Mouse (Mus musculus) layer of hippocampus, adult 18-20 months (tissue): ENCODE measurements around the gene Mrgprh. TPM values are rescaled to one million over a fixed set of nuclear protein-coding genes. Genes with fewer than 3 reads are reported as not detected.

ENCODE experiments used
- DNase-seq, 2 experiments: peaks; one replicate each; pipeline ENCODE4 v3.0.0; 2022; ENCODE audit warnings: low spot score in 2 of 2
- long read RNA-seq: library from polyadenylated mRNA; stranded (forward); transcript quantifications from one replicate; pipeline ENCODE4 v2.0.0, GENCODE M21; 2021
- total RNA-seq, 2 experiments: library from RNA; stranded (reverse); gene quantifications; 2 replicates each; pipeline ENCODE4 v1.2.3; 2021

Gene Mrgprh
- total RNA-seq, result not detected
- long read RNA-seq, result 0 reads

DNA sequence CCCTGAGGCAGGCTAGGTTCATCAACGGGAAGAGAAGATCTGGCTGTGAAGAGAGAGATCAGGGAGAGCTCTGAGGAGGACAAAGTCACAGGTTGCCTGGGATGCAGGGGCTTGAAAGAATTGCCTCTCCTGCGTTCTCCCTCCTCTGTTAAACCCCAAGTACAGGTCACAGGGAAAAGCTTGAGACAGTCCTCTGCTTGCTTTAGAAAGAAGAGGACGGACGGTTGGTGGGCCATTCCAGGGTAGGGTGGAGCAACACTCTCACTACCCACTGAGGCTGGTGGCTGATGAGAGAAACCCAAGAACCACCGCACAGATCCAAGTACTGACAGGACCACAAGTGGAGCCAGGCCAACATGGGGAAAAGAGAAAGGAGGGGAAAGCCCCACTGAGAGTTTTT lies at the start of gene Mrgprh:
Gene Mrgprh, plus strand, starts transcription at position 301 of the 400 bp plus-strand sequence.
- DNase-seq, result no peak

DNA sequence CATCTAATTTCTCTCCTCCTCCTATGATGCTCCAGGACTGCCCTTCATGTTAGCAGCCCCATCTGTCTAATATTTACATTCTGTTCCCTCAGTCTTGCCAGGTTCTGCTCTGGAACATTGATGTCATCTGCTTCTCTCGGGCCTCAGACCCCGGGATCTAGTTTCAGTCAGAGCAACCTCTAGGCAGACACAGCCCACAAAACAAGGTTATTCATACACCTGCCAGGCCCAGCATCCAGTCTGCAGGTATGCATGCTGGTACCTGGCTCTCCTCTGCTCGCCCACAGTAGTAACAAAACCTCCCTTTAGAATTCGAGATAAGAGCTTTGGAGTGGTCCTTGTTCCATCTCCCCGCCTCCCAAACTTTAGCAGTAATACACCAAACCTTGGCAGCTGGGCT lies 45.5 kb upstream of the Mrgprh start:
- DNase-seq, result no peak

DNA sequence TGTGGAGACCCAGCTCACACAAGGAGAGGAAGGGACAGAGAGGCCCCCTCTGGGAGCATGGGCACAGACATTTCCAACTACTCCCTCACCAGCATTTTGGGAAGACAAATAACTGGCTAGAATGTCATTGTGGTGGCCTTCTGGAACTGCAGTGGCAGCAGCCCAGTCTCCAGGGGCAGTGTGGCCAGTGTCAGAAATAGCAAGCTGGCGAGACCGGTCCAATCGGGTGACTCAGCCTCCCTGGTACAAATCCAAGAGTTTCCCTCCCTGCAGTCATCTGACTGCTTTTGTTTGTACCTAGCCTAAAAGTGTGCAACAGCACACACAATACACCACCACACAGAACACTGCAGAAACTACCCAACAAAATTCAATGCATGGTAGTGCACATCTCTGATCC lies 43.6 kb upstream of the Mrgprh start:
- no peak for DNase-seq

DNA sequence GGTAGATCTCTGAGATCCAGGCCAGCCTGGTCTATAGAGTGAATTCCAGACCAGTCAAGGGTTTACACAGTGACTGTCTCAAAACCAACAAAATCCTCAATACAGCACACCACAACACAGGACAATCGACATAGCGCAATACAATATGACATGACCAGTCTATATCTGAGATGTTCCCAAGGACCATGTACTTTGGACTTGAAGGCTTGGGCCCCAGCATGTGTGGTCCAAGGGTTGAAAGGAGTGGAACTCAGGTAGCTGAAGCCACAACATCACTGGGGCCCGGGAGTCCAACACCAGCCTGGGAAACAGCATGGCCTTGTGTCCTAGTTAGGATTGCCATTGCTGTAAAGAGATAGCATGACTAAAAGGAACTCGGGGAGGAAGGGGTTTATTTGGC lies 43.2 kb upstream of the Mrgprh start:
- DNase-seq, result no peak

DNA sequence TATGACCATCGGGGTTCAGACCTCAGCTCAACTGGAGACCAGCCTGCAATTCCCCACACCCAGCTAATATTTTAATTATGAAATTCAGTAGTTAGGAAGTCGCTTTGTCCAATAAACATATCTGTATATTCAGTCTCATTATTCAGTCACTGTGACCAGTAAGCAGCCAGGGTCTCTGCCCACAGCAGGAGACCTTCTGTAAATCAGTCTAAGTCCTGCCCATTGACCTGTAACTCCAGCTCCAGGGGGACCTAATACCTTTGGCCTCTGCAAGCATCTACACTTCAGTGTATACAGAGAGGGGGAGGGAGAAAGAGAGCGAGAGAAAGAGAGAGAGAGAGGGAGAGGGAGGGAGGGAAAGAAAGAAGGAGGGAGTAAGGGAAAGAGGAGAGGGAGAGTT lies 41.5 kb upstream of the Mrgprh start:
- no peak for DNase-seq

DNA sequence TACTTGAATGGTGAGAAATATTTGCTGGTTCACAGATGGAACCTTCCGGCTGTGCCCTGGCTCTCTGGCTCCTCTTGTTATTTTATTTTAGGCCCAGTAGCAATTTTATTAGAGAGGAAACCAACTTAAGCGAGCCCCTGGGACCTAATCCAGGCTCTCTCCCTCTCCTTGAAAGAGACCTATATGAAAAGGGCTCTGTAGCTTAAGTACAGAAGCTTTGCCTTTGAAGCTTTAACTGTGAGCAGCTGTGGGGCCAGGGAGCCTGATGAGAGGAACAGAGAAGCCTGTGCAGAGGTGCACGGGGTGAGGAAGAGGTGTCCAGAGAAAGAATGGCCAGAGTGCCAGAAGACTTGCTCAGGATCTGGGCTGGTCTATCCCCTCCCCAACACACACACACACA lies 41.0 kb upstream of the Mrgprh start:
- no peak for DNase-seq

DNA sequence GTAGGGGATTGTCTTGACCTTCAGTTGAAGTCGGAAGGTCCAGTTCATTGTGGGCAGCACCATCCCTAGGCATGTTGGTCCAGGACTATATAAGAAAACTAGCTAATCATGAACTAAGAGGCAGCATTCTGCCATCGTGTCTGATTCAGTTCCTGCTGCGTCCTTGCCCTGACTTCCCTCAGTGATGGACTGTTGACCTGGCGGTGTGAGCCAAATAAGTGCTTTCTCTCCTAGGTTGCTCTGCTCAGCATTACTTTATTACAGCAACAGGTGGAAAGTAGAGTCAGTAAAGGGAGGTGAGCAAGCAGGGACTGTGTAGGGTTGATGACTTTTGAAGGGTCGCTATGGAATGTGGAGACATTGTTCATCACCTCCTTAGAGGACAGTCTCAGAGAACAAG lies 40.1 kb upstream of the Mrgprh start:
- DNase-seq, result no peak

DNA sequence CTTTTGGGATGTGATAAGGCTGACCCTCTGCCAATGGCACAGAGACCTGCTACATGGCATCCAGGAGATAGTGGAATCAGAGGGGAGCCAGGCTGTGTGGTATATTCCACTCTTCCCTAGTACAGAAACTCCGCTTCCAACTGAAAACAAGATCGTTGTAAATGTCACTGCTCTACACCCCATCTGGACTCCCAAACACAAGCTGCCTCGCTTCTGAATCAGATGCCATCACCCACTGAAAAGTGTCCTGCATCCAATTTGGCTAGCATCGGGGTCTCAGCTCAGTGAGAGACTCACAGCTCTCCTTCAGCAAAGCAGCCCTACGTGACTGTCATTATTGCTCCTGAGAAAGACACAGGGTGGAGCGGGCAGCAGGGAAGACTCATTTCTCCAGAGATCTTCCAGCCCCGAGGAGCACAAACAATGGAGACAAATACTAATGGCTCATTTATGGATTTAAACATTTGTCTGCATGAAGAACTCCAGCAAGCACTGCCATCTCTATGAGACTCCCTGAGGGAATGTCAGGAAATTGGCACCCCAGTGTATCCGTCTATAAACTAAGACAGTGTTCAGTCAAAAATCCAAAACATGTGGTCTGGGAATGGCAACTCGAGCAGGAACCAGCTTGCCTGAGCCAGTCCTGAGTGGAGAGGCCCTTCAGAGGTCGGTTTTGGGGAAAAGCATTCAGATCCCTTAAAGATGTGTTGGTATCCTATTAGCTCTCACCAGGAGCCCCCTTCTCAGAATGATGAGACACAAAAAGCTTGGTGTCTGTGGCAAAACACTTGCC lies 36.2 kb upstream of the Mrgprh start:
- DNase-seq, result peak; percentile 86 to 93

DNA sequence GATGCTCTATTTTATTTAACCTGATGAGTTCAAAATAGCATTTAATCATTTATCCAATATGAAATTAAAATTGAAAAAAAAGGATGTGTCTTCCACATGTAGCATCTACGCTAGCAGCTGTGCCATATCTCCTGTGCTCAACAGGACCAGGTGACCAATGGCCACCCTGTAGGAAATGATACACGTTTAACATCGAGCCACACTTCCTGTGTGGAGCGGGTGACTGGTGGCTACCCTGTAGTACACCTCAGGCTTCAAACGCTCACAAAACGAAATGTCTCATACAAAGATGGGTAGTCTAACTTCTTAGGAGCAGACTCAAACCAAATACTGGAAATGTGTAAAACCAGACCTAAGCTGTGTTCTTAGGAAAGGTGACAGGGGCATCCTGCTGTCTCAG lies 32.0 kb upstream of the Mrgprh start:
- no peak for DNase-seq

DNA sequence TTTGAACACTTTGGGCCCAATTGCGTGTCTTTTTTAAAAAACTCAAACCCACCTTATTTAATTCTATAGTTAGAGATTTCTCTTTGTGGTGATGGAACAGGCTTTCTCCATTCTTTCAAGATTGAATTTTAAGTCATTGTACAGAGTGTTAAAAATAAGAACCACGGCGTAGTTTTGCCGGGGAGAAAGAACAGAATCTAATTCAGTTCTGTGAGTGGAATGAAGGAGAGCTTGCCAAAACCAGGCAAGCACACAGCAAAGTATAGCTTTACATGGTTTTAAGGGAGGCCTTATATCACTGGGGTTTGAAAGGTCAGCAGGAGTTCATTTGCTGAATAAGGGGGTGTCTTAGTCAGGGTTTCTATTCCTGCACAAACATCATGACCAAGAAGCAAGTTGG lies 31.3 kb upstream of the Mrgprh start:
- no peak for DNase-seq

DNA sequence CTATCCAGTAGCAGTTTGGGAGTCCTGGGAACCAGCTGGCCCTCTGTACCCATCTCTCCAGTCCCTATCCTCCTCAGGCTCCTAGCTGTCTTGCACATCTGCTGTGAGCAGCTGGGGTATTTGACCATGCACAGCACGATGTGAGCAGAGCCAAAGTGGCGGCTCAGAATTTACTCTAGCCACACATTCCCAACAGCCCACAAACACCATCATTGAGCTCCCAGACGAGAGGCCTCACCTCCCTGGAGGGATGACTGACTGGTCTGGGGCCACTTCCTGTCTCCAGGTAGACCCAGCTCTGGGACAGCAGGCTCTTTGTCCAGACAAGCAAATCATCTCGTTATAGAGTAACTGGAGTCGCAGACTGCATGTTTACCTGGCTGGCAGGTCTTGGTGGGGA lies 30.0 kb upstream of the Mrgprh start:
- no peak for DNase-seq

DNA sequence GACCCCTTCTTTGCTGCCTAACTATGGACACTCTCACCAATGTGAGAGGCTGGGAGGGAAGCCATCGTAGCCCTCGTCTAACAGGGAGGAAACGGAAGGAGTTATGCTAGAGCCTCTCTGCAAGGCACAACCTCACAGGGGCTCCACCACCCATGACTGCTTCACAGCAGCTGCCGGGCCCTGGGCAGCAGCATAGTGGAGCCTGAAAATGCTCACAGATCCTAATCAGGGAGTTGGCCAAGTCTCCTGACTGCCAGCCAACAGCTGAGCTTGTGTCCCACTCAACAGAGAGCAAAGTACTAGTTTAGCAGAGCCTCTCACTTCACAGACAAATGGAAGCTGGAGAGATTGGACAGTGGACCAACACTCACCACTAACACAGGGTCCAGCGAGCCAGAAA lies 29.4 kb upstream of the Mrgprh start:
- DNase-seq, result peak in 1 of 2 experiments; percentile 69

DNA sequence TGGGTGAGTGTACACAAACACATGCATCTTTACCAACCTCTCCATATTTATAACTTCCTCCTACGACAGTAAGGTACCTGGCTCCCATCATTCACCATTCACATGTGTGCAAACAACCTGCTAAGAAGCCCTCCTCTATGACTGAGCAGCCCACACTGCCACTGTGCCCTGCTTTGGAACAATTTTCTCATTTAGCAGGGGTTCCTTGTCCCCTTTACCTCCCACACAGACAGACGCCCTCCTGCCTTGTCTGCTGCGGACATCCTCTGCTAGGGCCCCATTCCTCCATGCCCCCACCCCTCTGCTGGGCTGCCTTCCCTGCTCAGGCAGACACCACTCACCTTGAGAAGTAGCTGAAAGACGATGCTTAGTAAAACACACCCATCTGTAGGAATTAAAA lies 28.1 kb upstream of the Mrgprh start:
- no peak for DNase-seq

DNA sequence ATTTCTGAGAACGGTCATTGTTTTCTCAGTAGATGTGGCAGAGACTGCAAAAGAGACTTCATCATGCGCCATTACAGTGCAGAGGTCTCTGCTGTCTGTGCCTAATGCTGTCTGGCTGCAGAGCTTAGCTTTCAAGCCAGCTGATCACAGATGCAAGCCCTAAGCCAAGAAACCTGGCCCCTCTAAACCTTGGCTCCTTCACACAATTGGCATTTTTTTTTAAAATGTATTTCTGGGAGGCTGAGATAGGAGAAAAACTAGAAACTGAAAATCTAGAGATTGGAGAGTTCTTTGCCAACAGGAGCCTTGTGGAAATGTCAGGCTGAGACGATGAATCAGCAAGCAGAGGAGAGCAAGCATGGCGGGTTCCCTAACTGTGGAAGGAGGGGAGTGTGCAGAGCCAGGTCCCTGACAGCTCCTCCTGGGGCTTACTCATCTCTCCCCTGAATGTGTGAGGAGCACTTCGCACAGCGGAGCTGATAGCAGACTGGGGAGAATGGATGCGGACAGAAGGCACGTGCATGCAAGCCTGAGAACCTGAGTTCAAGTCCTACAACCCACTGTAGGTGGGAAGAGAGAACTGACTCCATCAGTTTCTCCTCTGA lies 26.0 kb upstream of the Mrgprh start:
- peak; percentile 62 to 69 for DNase-seq

DNA sequence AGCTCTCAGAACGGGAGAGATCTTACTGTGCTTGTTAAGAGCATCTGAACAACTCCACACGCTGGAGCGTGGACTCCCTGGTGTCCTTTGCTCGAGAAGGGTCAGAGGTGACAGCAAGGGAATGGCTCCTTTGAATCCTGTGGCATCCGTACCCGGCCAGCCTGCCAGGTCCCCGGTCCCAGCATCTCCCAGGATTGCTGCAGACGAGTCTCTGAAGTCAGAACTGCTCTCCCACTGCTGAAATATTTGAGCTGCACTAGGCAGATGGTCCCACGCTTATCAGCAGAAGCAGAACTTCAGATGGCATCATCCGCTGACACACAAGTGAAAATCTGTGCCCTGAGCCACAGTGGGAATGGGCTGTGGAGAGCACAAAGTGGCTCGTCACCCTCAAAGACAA lies 24.1 kb upstream of the Mrgprh start:
- DNase-seq, result peak; percentile 81 to 88

DNA sequence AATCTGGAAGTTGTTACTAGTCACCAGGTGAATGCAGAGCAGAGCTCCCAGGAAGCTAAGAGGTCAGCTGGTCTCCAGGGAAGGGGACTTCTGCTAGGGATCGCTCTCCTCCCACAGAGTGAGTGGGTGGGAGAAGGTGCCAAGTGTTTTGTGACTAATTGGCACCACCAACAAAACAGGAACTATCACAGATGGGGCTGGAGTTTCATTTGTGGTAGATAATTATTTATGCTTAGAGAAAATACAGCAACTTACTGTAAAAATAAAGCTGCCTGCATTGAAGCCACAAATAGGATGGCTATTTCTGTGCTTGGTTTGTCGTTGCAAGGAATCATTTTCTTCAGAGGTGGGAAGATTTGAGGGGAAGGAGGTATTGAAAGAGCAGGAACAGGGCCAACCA lies 22.0 kb upstream of the Mrgprh start:
- peak in 1 of 2 experiments; percentile 69 for DNase-seq

DNA sequence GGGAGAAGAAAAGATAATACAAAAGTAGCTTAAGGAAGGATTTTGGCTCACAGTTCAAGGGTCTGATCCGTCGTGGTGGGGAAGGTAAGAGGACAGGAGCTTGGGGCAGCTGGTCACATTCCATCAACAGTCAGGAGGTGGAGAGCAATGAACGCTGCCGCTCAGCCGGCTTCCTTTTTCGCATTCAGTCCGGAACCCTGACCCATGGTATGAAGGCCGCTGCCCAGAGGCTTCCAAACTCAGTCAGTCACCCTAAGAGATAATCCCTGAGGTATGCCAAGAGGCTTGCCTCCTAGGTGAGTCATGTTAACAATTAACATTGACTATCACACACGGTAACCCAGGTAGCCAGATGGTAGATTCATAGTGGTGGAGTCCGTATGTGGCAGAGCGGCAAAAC lies 21.4 kb upstream of the Mrgprh start:
- DNase-seq, result no peak

DNA sequence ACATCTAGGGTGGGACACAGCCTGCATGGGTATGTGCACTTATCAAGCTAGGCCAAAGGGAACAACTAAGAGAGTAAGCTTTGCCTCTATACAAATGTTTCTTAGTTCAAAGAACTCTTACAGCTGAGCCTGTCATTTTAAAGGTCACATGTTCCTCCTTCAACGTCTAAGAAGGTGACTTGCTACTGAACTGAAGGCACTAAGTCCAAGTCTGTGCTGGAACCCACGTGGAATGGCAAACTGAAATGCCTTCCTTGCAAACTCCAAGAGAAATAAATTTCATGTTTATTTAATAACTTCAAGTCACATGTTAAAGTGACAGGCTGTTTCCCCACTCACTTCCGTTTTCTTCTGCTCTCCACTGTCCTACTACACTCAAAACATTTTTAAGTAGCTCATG lies 18.4 kb upstream of the Mrgprh start:
- DNase-seq, result no peak

DNA sequence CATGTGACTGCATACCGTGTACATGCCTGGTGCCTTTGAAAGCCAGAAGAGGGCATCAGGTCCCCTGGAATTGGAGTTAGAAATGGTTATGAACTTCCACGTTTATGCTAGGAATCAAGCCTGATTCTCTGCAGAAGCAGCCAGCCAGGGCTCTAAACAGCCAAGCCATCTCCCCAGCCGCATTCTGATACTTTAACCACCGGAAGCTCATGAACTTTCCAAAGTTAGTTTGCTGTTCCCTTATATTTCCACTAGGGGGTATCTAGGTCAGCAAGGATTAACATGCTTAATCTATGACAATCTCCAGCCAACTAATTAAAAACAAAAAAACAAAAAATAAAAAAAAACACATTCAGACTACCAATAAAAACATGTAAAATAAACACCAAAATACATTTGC lies 17.8 kb upstream of the Mrgprh start:
- no peak for DNase-seq

DNA sequence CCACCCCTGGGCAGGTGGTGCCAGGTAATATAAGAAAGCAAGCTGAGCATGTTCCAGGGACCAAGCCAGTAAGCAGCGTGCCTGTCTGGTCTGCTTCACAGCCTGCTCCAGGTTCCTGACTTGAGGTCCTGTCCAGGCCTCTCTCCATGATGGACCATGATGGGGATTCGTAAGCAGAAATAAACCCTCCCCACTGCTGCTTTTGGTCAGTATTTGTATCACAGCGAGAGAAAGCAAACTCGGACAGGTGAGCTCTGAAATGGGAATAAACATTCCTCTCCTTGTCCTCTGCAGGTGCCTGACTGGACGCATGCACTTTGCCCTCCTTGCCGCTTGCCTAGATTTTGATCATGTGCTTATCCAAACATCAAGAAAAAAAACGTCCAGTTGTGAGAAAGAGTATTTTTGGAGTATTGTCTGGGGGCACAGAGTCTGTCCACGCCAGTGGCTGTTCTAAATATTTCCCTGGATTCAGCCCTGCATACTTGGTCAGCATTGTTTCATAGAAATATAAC lies 16.8 kb upstream of the Mrgprh start:
- no peak for DNase-seq

DNA sequence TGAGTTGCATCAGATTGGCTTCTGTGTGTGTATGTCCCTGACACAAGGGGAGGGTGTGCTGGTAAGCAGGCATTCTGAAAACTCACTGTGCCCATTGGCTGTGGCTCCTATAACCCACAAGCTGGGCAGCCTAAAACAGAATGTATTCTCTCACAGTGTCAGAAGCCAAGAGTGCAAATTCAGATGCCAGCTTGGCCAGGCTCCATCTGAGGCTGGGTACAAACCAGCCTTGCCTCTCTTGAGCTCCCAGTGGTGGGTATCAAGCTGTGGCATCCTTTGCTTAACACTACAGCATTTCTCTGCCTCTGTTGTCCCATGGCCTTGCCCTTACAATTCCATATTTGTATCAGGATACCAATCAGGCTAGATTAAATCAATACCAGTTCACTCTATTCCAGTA lies 11.7 kb upstream of the Mrgprh start:
- no peak for DNase-seq

DNA sequence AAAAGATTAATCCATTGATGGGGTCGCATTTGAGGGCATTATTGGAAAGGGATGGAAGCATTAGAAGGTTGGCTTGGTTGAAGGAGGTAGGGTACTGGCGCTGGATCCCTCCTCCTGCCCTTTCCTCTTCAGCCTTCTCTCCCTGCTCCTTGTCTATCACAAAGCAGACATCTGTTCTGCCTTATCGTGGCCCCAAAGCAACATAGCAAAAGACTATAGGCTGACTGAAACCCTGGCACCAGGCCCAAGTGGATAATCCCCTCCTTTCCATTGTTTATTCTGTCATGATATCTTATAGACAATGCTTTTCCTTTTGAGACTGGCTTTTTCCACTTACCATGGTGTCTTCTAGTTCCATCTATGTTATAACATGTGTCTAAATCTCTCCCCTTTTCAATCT lies 10.4 kb upstream of the Mrgprh start:
- DNase-seq, result no peak

DNA sequence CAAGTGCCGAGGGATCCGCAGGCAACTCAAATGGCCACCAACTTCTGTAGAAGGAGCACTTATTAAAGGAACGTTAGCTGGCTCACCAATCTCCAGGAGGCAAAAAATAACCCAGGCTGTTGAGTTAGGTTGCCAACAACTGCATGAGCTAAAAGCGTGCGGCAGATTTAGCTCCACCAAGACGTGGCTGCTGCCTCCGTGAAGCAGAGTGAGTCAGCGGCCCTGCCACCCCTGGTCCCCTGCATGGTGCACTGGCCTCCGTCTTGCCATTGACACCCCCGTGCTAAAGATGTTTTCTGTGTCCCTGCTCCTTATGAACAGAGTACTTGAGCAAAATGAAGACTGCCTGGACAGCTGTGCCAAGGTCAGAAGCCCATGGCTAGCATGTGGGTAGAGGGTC lies 9.0 kb upstream of the Mrgprh start:
- DNase-seq, result no peak
